Mouse (Mus musculus) neural tube, embryonic 12.5 days (tissue): Measurements from ENCODE around the gene Hs3st3b1. TPM values are rescaled to one million over a fixed set of nuclear protein-coding genes. Genes with fewer than 3 reads are reported as not detected.

Experiments used
- ATAC-seq: fragments of 200-750 bp; cut with Nextera tagmentation; 2 replicates; pipeline ENCODE4 v1.8.0; 2017; ENCODE audit warnings: low read depth, mild to moderate bottlenecking, moderate TSS enrichment, moderate library complexity; ENCODE audit not compliant: low FRiP score
- H3K27ac ChIP-seq: fragments of 300-500 bp; sonication (generic); 2 replicates; pipeline ENCODE4 v1.5.1; 2016
- H3K27me3 ChIP-seq: fragments of 300-500 bp; sonication (generic); replicated peaks from 2 replicates; pipeline ENCODE4 v1.6.1; 2016; ENCODE audit warnings: mild to moderate bottlenecking
- H3K36me3 ChIP-seq: fragments of 300-500 bp; sonication (generic); 2 replicates; pipeline ENCODE4 v1.6.1; 2016; ENCODE audit warnings: mild to moderate bottlenecking
- H3K4me1 ChIP-seq: fragments of 300-500 bp; sonication (generic); 2 replicates; pipeline ENCODE4 v1.6.1; 2016
- H3K4me2 ChIP-seq: fragments of 300-500 bp; sonication (generic); replicated peaks from 2 replicates; pipeline ENCODE4 v1.6.1; 2016; ENCODE audit warnings: mild to moderate bottlenecking
- H3K4me3 ChIP-seq: fragments of 300-500 bp; sonication (generic); 2 replicates; pipeline ENCODE4 v1.5.1; 2016
- H3K9ac ChIP-seq: fragments of 300-500 bp; sonication (generic); 2 replicates; pipeline ENCODE4 v1.6.1; 2016; ENCODE audit warnings: mild to moderate bottlenecking
- H3K9me3 ChIP-seq: fragments of 300-500 bp; sonication (generic); 2 replicates; pipeline ENCODE4 v1.6.1; 2016; ENCODE audit warnings: mild to moderate bottlenecking
- WGBS: fragments of 180-500 bp; shearing (Covaris S2); methylation state at CpG from one replicate; pipeline ENCODE4 v1.1.7; 2016; 5-methylcytosine and 5-hydroxymethylcytosine counted together
- polyA plus RNA-seq: library from polyadenylated mRNA; unstranded; fragments of >200 nt; fragmentation: Nextera tagmentation; extraction: Ambion mirVana; gene quantifications from 2 replicates; pipeline ENCODE4 v1.2.1, GENCODE M21; 2016

Hs3st3b1 gene
- polyA plus RNA-seq: 10.2 and 11.9 TPM in 2 replicates

DNA sequence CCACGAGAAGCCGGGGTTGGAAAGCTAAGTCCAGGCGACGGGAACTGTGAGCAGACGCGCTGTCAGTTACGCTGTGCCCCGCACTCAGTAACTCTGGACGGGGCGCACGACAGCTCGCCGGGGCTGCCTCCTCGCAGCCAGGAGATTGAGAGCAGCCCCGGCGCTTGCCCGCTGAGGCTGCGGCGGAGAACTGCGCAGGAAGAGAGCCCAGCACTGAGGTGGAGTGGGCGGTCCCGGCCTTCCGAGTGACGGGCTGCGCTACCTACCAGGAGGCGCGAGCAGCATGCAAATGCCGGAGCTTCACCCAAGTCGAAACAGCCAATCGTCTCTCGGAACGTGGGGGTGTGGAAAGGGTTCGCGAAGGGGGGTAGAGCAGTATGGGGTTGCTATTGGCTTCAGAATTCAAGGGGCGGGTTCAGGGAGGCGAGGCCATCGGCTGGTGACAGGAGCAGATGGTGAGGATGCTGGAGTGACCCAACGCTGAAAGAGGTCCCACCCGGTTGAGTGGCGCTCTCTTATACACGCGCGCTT is at the start of gene Hs3st3b1:
Gene Hs3st3b1 (minus strand): TSS at position 200 of the 531 bp plus-strand sequence.
- Histone ChIP-seq H3K9ac (peak within 1 kb of the TSS; percentile 81), H3K36me3 (no peaks in the 10 kb centered on the region), H3K27ac (no peak within 1 kb of the TSS), H3K4me2 (peak within 1 kb of the TSS; percentile 94), H3K27me3 (peaks cover 39% of the 10 kb centered on the region), H3K4me1 (peaks cover 49% of the 10 kb centered on the region), H3K9me3 (no peaks in the 10 kb centered on the region), H3K4me3 (peak within 1 kb of the TSS; percentile 72)
- peak; percentile 95 for ATAC-seq
- WGBS: under 1% methylated on average over 43 of the region's 43 CpGs

DNA sequence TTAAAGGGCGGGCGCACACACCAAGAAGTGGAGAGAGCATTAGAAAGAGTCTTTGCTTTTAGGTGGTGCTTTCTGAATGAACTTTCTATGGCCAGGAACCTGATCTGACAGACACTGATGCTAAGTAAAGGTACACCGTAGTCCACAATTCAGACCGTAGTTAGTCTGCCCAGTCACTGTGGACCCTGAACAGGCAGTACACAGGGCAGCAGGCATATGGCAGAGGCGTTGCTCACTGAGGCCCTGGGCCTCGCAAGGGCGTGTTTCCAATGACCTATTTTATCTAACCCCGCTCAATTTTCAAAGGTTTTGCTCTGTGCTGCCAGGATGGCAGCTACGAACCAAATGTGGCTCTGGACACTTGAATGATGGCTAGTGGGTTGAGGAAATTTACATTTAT is 49.4 kb upstream of the Hs3st3b1 start:
- WGBS: 92% methylated on average over 9 of the region's 9 CpGs

DNA sequence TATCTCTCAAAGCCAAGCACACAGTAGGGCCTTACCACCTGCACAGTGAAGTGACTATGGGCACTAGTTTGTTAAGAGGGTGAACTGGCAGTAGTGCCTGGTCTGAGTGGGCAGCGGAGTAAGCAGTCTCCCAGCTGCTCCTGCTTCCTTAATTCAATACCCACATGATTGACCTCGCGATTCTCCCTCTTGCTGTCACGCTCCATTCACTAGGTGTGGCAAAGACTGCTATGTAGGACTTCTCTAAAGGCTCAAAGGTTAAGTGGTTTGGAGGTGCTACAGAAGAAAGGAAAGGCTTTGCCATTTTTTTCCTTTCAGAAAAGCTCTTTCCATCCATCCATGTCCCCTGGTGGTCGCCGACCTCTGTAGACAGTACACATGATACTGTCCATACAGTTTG is 48.7 kb upstream of the Hs3st3b1 start:
- 84% methylated on average over 6 of the region's 6 CpGs for WGBS
- Histone ChIP-seq H3K4me3 (no peak overlapping the region), H3K27ac (no peak overlapping the region), H3K9me3 (no peaks in the 10 kb centered on the region), H3K4me2 (no peak overlapping the region), H3K9ac (no peak overlapping the region), H3K4me1 (peaks cover 17% of the 10 kb centered on the region), H3K27me3 (no peaks in the 10 kb centered on the region), H3K36me3 (no peaks in the 10 kb centered on the region)
- ATAC-seq: no peak

More for the DNA sequence above, 49.4 kb upstream of the Hs3st3b1 start:
- H3K4me3 ChIP-seq: no peak overlapping the region
- H3K36me3 ChIP-seq: no peaks in the 10 kb centered on the region
- no peak overlapping the region for H3K9ac ChIP-seq
- no peak overlapping the region for H3K27ac ChIP-seq
- H3K4me1 ChIP-seq: peaks cover 17% of the 10 kb centered on the region
- H3K4me2 ChIP-seq: no peak overlapping the region
- no peaks in the 10 kb centered on the region for H3K27me3 ChIP-seq
- ATAC-seq: no peak
- no peaks in the 10 kb centered on the region for H3K9me3 ChIP-seq

DNA sequence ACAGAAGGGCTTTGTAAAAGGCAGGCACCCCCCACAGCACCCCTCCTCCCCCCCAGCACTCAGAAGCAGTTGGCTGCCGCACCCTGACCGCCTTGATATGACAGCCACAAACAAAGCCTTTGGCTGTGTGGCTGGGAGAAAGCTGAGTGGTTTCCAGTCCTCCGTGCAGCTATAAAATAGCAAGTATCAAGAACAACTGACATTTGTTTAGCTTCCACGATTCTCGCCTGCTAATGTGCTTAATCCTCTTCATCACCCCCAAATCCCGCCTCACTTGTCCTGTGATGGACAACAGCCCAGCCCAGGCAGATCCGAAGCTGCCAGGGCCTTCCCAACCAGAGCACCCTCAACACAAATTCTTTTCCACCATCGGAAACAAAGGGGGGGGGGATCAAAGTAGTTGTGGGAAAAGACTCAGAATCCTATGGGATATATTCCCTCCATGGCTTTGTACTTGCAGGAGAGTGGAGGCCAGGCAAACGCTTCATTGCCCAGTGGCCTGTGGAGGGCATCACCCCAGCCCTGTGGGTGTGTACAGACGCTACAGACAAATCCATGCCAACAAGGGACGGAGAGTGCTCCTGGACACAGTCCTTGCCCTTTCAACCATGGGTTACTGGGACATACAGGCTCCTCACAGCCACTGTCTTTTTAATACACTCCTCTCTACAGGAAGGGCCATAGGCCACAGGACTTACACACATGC is 47.3 kb upstream of the Hs3st3b1 start:
- no peak overlapping the region for H3K9ac ChIP-seq
- H3K4me1 ChIP-seq: peaks cover 17% of the 10 kb centered on the region
- no peak overlapping the region for H3K27ac ChIP-seq
- no peaks in the 10 kb centered on the region for H3K36me3 ChIP-seq
- H3K4me2 ChIP-seq: 0 out of 2 replicates have a peak overlapping the region, but pooled peaks have one; percentile 6
- no peak overlapping the region for H3K4me3 ChIP-seq
- no peaks in the 10 kb centered on the region for H3K27me3 ChIP-seq
- ATAC-seq: no peak
- H3K9me3 ChIP-seq: no peaks in the 10 kb centered on the region
- WGBS: 34% methylated on average over 11 of the region's 11 CpGs

DNA sequence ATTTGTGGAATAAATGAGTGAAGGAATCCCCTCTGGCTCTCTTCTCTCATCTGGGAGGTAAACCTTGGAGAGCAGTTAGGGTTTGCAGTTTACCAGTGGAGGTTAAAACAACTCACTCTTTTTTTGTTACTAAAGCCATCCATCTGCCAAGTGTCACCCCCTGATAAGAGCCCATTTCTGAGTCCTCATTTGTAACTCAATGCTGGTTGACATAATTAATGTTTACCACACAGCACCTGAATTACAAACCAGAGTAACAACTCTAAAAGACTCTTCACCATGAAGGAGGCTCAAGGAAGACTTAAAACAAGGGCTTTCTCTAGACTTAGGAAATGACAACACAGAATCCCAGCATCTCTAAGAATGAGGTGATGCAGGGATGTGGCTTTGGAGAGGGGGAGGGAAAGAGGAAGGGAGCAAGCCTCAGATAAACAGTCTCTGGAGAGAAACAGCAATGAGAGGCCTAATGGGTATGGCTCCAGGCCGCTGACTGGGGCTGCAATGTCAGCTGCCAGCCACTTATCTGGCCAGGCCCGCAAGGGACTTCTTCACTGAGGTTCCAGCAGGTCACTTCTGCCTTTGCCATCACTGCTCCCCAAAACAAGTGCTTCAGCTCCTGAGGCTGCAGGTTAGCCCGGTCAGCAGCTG is 46.4 kb upstream of the Hs3st3b1 start:
- H3K27ac ChIP-seq: no peak overlapping the region
- WGBS: 34% methylated on average over 3 of the region's 3 CpGs

DNA sequence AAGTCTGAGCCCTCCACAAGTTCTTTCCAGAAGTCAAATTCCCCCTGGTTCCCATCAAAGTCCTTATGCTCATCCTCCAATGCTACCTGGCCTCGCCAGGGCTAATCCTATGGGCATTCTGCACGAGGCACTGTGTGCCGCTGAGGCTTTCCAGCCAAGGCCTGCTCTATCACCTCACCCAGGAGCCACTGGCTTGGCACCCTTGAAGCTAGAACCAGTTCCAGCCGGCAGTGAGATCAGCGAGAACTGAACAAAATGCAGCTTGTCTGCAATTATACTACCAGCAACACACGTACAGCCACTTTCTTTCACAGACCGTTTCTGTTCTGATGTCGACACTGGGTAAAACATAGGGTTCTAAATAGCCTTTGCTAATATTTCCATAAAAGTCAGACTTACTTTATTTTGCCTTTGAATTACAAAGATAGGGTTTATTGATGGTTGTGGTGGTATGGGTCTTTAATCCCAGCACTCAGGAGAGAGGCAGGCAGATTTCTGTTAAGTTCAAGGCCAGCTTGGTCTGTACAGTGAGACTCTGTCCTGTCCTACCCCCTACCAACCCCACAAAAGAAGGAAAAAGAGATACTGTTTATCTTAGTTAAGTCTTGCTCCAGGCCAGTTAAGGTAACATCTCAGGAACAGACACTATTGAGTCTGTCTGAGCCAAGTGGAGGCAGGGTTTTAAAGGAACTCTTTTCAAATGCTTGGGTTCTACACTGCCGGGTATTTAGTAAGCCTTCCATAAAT is 45.7 kb upstream of the Hs3st3b1 start:
- 79% methylated on average over 9 of the region's 9 CpGs for WGBS
- peaks cover 17% of the 10 kb centered on the region for H3K4me1 ChIP-seq
- H3K9ac ChIP-seq: no peak overlapping the region
- ATAC-seq: no peak
- no peaks in the 10 kb centered on the region for H3K9me3 ChIP-seq
- H3K36me3 ChIP-seq: peaks cover 10% of the 10 kb centered on the region; the same call in 1 of the 2 replicates
- no peaks in the 10 kb centered on the region for H3K27me3 ChIP-seq
- no peak overlapping the region for H3K4me3 ChIP-seq
- H3K4me2 ChIP-seq: no peak overlapping the region
- H3K27ac ChIP-seq: no peak overlapping the region

More for the DNA sequence above, 46.4 kb upstream of the Hs3st3b1 start:
- ATAC-seq: peak; percentile 44; the same call in 1 of the 2 replicates
- Histone ChIP-seq H3K27me3 (no peaks in the 10 kb centered on the region), H3K4me1 (peaks cover 17% of the 10 kb centered on the region), H3K9me3 (no peaks in the 10 kb centered on the region), H3K36me3 (peaks cover 3% of the 10 kb centered on the region; the same call in 1 of the 2 replicates), H3K4me3 (no peak overlapping the region), H3K9ac (no peak overlapping the region), H3K4me2 (0 out of 2 replicates have a peak overlapping the region, but pooled peaks have one; percentile 6)

DNA sequence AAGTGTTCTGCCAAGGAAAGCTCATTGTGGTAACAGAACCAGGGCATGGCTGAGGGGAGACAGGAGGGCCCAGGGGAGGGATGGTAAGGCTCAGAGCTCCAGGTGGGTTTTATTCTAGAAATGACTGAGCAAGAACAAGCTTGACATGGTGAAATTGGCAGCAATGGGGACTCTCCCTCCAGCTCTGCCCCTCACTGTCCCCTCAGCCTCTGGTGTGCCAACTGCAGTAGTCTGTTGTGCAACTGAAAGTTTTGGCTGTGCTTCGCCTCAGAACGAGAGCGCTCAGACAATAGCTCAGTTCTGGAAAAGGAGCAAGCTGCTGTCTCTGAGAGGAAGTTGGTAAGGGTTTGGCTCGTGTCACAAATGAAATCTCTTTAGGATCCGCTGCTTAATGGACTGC is 43.3 kb upstream of the Hs3st3b1 start:
- Histone ChIP-seq H3K9ac (no peak overlapping the region), H3K27me3 (no peaks in the 10 kb centered on the region), H3K4me2 (no peak overlapping the region), H3K36me3 (peaks cover 10% of the 10 kb centered on the region; the same call in 1 of the 2 replicates), H3K4me3 (no peak overlapping the region), H3K9me3 (no peaks in the 10 kb centered on the region), H3K4me1 (peaks cover 17% of the 10 kb centered on the region), H3K27ac (no peak overlapping the region)
- no peak for ATAC-seq
- WGBS: 71% methylated on average over 5 of the region's 5 CpGs

DNA sequence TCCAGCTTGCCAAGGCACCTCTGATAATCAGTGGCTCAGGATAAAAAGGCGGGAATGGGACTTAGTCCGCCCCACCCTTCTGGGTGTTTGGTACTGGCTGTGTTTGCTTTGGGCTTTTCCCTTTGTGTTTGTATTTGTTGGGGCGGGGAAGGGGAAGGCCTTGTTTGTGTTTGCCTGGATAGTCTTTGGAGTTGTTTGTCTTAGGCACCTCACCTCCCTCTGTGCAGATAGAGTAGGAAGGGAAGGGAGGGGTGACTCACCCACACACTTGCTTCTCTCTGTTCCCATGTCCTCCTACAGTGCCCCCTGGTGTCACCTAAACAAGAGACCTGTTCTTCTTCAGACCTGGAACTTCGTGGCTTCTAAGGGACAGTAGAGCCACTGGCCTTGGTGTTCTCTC is 35.1 kb upstream of the Hs3st3b1 start:
- Histone ChIP-seq H3K9ac (no peak overlapping the region), H3K4me2 (no peak overlapping the region), H3K36me3 (no peaks in the 10 kb centered on the region), H3K27ac (no peak overlapping the region), H3K4me1 (peaks cover 14% of the 10 kb centered on the region; the same call in 1 of the 2 replicates), H3K9me3 (no peaks in the 10 kb centered on the region), H3K4me3 (no peak overlapping the region), H3K27me3 (peaks cover 5% of the 10 kb centered on the region; the same call in 1 of the 2 replicates)
- 23% methylated on average over 4 of the region's 4 CpGs for WGBS
- no peak for ATAC-seq

DNA sequence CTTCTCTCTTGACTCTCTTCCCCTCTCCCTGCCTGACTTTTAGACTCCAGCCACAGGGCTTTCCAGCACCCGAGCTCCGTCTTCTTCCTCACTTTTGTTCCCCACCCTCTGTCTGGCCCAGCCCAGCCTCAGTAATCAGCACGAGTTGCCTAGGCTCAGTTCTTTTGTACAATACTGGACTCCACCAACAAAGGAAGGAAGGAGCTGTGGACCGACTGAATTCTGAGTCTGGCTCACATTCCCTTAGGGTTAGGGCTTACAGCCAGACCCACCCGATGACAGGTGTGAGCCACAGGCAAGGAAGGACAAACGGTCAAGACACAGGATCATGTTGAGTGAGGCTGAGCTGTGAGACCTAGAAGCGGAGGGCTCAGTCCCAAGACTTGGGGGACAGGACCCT is 34.7 kb upstream of the Hs3st3b1 start:
- Histone ChIP-seq H3K36me3 (no peaks in the 10 kb centered on the region), H3K9me3 (no peaks in the 10 kb centered on the region), H3K27ac (no peak overlapping the region), H3K4me2 (no peak overlapping the region), H3K9ac (no peak overlapping the region), H3K27me3 (peaks cover 5% of the 10 kb centered on the region; the same call in 1 of the 2 replicates), H3K4me1 (peaks cover 19% of the 10 kb centered on the region; the same call in 1 of the 2 replicates), H3K4me3 (no peak overlapping the region)
- WGBS: 22% methylated on average over 7 of the region's 7 CpGs
- ATAC-seq: no peak

DNA sequence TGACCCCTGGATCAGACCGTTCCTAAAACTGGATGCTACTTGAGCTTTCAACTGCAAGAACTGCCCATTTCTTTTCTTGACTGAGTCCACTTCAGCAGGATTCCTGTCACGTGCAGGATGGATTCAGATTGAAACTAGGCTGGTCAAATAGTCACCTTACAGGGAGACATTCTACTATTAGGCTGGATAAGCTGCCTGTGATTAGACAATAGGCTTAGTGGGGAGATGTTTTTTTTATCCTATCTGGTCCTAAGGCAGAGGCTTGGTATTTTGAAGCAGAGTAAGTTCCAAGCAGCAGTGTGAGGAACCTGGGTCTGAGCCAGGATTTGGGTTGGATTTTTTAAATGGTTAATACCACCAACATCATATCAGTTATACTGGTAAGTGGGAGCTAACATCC is 31.8 kb upstream of the Hs3st3b1 start:
- no peak overlapping the region for H3K9ac ChIP-seq
- no peak overlapping the region for H3K4me2 ChIP-seq
- 87% methylated on average over 2 of the region's 2 CpGs for WGBS
- peaks cover 20% of the 10 kb centered on the region; the same call in 1 of the 2 replicates for H3K4me1 ChIP-seq
- H3K27ac ChIP-seq: no peak overlapping the region
- H3K9me3 ChIP-seq: no peaks in the 10 kb centered on the region
- H3K4me3 ChIP-seq: no peak overlapping the region
- no peak for ATAC-seq
- H3K27me3 ChIP-seq: peaks cover 5% of the 10 kb centered on the region; the same call in 1 of the 2 replicates
- H3K36me3 ChIP-seq: no peaks in the 10 kb centered on the region

DNA sequence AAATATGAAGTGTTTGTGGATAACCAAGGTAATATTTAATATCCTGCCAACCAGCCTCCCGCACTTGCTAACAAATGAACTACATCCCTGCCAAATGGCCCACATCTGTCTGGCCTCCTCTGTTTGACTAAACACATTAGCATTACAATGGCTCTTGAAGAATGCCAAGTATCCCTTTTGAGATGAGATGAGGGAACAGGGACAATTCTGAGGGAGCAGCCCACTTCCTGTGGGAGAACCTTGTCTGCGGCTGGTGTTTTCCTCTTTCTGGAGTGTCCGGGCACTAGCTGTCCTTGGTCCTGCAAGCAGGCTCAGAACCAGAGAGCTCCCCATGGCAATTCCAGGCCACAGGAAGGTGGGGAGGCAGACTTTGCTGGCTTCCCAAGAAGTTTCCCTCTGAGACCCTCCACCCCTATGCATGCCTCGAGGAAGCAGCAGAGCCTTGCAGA is 30.7 kb upstream of the Hs3st3b1 start:
- H3K9ac ChIP-seq: no peak overlapping the region
- peaks cover 5% of the 10 kb centered on the region; the same call in 1 of the 2 replicates for H3K27me3 ChIP-seq
- H3K4me2 ChIP-seq: peak overlapping the region; percentile 57
- H3K4me3 ChIP-seq: no peak overlapping the region
- H3K27ac ChIP-seq: no peak overlapping the region
- no peaks in the 10 kb centered on the region for H3K9me3 ChIP-seq
- no peak; the same call in 1 of the 2 replicates for ATAC-seq
- no peaks in the 10 kb centered on the region for H3K36me3 ChIP-seq
- H3K4me1 ChIP-seq: peaks cover 20% of the 10 kb centered on the region; the same call in 1 of the 2 replicates
- WGBS: 15% methylated on average over 4 of the region's 4 CpGs
